Mouse (Mus musculus) kidney, postnatal 10 days (tissue): ENCODE data around the gene Ccdc126.
"Not testable (repeated sequence)": the region's sequence is repeated elsewhere in the genome, so short reads cannot be mapped to it uniquely, and the experiment has no call there.

Source experiments
- DNase-seq: peaks from one replicate; pipeline ENCODE4 v3.0.0; 2021; ENCODE audit warnings: mixed read lengths

Gene Ccdc126

DNA sequence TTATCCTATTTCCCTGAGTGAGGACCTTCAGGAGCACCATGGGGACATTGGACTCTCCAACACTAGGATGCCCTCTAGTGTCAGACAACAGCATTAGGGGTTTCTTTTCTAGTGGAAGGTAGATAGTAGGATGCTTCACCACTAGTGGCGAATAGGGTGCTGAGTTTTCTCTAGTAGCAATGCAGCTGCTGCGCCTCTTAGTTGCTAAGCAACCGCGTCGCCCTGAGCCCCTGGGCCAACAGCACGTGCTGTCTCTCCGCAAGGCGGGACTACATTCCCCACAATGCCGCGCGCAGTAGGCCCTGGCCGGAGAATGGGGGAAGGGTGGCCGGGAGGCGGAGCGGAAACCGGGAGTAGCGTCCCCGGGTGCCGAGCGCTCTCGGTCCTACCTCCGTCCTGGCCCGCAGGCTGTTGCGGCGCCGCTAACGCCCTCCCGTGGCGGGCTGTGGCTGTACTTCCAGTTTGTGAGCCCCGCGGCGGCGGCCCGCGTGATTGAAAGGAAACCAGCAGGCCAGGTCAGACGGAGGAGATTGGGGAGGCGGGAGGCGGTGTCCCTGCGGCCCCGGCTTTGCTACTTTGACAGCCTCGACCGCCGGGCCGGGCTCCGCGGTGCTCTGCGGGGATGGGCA is at the start of gene Ccdc126:
Gene Ccdc126, plus strand, starts transcription at position 309 of the 629 bp plus-strand sequence.
- DNase-seq: peak; percentile 99

- DNase-seq: no peak
These were observed 49.2 kb upstream of the Ccdc126 start for GRCm38 (mm10) chr6:49269923-49270322.

GRCm38 (mm10) chr6:49271815-49272214 is 47.3 kb upstream of the Ccdc126 start:
- DNase-seq: no peak

GRCm38 (mm10) chr6:49272863-49273262 is 46.2 kb upstream of the Ccdc126 start:
- no peak for DNase-seq

DNA sequence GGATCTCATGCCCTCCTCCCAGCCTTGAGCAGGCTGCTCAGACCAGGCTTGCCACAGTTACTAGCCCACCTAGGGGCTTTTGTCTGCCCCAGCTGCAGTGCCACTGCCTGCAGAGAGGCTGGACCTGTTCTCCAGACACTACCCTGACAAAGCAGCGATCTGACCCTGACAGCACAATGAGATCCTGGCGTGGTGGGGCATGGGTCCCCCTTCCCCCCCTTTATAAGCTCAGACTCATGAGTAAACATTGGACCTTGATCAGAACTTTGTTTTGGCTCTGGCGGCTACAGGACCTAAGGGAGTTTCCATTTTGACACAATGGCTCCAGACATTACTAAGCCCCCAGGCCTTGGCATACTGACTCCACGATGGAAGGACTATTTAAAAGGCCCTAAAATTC is 45.1 kb upstream of the Ccdc126 start:
- no peak for DNase-seq

DNA sequence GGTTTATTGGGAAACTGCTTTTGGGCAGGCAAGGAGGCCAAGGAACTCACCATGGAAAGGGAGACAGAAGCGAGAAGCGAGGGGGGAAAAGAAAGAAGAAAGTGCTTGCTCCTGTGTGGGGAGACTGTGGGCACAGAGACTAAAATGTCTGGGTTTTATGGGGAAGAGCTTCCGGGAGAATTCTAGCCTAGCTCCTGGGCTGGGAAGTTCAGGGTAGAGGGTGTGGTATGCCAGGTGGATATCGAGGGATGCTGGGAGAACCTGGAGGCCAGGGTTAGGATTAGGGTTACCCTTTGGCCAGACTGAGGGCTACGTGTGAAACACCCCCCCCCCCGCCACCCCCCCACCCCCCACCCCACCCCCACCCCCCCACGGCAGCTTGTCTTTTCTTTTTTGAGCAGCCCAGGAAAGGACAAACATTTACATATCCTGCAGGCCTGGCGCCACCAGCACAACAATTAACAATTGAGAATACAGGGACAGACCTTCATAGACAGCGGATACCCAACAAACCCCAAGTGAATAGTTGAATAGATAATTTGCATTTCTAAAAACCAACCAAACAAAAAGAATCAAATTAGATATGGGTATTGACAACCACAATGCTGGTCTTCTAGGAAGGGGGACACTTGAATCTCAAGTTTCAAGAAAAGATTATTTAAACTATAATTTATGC is 44.5 kb upstream of the Ccdc126 start:
- DNase-seq: no peak

DNA sequence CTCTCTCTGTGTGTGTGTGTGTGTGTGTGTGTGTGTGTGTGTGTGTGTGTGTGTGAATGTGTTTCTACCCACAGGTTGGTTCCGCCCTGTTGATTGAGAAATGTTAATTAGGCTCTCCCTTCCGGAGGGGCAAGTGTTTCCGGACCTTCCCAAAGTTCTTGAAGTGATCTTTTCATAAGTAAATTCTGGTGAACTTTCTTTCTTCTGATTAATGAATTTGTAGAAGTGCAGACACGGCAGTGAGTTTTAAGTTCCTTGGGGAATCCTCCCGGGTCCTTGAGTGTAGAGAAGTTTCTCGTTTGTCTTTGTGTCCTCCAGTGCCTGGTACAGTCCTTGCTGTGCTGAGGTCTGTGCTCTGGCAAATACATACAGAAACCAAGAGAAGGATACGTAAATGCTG is 43.8 kb upstream of the Ccdc126 start:
- DNase-seq: no peak

- DNase-seq: no peak
These were observed 38.1 kb upstream of the Ccdc126 start for GRCm38 (mm10) chr6:49280942-49281341.

- peak; percentile 7 for DNase-seq
These were observed 37.0 kb upstream of the Ccdc126 start for GRCm38 (mm10) chr6:49282122-49282521.

DNA sequence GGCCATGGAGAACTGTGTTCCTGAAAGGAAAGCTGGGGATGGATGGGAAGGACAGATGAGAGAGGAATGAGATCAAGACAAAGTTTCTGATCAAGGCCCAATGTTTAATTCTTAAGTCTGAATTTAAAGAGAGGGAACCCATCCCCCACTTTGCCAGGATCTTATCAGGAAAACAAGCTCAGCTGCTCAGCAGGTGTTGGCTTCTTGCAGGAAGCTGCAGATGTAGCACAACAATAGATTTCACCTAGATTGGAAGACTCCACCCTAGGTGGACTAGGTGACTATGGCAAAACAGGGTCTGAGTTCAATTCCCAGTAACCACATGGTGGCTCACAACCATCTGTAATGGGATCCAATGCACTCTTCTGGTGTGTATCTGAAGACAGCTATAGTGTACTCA is 20.8 kb upstream of the Ccdc126 start:
- DNase-seq: no peak

- not testable (repeated sequence) for DNase-seq
These were observed 4.3 kb upstream of the Ccdc126 start for GRCm38 (mm10) chr6:49314821-49315220.

- no peak for DNase-seq
These were observed 681 bp downstream of the Ccdc126 start for GRCm38 (mm10) chr6:49319595-49320315.

DNA sequence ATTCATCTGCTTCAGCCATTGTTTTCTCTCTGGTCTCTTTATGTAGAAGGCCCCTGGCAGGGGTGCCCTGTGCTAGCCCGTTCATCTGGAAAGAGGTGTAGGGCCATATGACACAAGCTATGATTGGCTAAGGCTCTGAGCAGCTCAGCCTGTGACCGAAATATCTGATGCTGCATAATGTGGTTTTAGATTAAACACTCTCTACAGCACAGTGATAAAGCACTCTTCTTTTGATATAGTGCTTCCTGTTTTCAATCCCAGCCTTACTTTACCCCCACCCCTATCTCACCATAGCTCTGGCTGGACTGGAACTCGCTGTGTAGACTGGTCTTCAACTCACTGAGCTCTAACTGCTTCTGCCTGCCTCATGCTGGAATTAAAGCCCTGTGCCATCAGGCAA is 2.3 kb downstream of the Ccdc126 start:
- DNase-seq: no peak

- DNase-seq: no peak
These were observed 3.0 kb downstream of the Ccdc126 start for GRCm38 (mm10) chr6:49322056-49322455.

DNA sequence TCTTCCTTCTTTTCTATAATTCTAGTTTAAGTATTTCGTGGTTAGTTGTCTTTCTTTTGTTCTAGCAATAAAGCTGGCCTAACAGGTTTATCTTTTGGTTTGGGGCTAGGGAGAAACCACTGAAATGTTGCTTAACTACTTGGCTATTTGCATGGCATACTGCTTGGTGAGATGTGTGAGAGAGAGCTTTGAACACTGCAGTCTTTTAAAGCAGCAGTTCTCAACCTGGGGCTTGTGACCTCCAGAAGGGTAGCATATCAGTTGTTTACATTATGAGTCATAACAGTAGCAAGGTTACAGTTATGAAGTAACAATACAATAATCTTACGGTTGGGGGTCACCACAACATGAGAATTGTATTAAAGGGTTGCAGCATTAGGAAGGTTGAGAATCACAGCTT is 3.9 kb downstream of the Ccdc126 start:
- no peak for DNase-seq

DNA sequence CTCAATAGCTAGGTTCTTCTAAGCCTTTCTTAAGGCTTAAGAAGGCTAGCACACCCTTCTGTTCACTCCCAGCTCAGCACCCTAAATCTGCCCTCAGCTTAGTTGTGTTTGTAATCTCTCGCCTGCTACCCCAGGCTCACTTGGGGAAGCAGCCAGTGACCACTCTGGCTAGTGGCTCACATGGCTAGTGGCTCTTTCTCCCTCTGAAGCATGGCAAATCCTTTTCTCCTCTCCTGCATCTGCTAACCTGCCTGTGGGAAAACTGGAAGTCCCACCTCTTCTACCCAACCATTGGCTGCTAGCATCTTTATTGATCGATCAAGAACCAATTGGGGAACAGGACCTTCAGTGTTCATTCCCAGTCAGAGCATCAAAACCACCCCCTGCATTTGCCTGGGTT is 5.5 kb downstream of the Ccdc126 start:
- DNase-seq: no peak

DNA sequence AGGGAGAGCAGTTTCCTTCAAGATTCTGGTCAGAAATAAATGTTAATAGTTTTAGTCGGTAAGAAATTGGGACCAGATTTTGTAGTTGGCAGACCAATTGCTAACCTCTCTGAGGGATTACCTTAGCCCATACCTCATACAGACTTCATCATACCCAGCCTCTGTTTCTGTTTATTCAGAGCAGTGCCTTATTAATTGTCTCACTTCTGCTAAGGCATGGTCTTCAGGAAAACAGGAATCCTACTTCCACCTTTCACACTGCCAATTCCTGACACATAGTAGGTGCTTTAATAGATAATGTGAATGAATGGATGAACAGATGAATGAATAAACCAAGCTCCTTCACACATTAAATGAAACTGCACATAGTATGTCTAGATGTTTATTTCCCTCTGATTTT is 6.2 kb downstream of the Ccdc126 start:
- DNase-seq: no peak

DNA sequence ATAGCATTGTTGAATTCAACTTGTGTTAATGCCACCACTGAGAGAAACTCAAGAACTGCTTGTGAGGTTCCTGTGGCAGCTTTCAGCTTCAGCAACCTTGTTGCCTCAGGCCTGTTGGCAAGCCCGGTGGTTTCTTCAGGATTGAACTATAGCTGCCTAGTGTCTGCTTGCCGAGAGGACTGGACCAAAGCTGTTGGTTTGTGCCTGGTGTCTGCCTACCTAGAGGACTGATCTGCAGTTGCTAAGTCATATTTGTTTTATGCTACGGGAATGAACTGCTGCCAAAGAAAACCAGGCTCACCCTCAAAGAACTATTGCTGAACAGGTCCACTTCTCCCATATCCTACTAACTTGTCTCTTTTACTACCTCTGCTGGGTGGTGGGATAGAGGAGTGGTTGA is 7.8 kb downstream of the Ccdc126 start:
- DNase-seq: no peak

GRCm38 (mm10) chr6:49331369-49332059 is 12.4 kb downstream of the Ccdc126 start:
- DNase-seq: no peak

DNA sequence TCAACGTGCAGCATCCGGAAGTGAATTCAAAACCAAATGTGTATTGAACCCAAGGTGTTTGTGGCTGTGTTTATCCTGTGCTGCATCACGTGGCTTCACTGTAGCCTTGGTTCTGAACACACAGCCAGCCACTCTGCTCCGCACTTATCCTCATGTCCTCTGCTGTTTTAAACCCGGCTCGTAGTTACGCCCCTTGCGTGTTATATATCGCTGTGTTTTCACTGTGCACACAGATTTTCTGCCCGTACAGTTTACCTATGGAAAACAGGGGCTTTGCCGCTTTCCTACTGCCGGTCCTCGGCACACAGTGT is 12.9 kb downstream of the Ccdc126 start:
- no peak for DNase-seq

GRCm38 (mm10) chr6:49338566-49338965 is 19.5 kb downstream of the Ccdc126 start:
- no peak for DNase-seq

DNA sequence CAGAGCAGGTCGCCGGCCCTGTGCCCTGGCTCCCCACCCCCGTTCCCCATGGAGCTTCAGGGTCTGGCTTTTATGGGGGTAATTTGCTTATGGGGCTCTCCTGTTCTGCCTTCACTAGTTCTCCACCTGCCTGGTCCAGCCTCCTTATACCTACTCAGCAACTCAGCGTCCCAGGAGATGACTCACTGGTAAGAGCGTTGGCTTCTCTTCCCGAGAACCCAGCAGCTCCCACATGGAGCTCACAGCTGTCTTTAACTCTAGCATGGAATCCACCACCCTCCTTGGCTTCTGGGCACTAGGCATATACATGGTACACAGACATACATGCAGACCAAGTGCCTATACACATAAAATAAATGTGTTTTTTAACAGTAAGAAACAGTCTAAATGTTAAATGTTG is 20.1 kb downstream of the Ccdc126 start:
- no peak for DNase-seq

DNA sequence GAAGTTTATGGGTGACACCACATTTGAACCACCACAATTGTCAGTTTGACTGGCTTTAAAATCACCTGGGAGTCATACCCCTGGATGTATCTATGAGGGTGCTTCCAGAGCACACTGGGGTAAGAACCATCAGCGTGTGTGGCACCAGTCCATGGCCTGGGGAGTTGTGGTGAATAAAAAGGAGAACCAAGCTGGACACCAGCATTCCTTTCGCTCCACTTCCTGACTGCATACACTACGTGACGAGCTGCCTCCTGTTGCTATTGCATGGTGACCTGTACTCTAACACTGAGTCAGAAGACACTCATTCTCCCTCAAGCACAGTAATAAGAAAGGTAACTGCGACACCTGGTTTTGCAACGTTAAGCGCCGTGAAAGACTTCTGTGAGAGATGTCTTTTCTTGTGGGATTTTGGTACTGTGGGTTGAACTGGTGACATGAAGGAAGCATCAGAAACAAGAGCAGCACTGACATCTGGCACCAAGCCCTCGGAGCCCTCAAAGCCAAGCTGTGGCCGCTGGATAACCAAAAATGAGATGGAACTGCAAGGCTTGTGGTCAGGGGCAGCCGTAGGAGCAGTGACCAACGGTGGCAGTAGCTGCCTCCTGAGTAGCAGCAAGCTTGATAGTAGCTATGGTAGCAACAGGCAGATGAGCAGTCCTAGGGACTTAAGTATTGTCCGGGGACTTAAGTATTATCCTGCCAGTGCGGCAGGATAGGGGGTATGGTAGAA is 24.8 kb downstream of the Ccdc126 start:
- no peak for DNase-seq
